Mouse (Mus musculus) heart, embryonic 10.5 days (tissue): Measurements from ENCODE around the gene Mta2. TPM values are rescaled to one million over a fixed set of nuclear protein-coding genes. Genes with fewer than 3 reads are reported as not detected.

ENCODE experiments used
- DNase-seq: peaks from one replicate; pipeline ENCODE4 v3.0.0-alpha.2; 2017; ENCODE audit warnings: low spot score
- H3K27ac ChIP-seq: fragments of 300-500 bp; sonication (generic); 2 replicates; pipeline ENCODE4 v1.5.1; 2016; ENCODE audit warnings: mild to moderate bottlenecking
- H3K27me3 ChIP-seq: fragments of 300-500 bp; sonication (generic); 2 replicates; pipeline ENCODE4 v1.6.1; 2016; ENCODE audit warnings: mild to moderate bottlenecking; ENCODE audit not compliant: poor library complexity, insufficient read depth, severe bottlenecking
- H3K36me3 ChIP-seq: fragments of 300-500 bp; sonication (generic); 2 replicates; pipeline ENCODE4 v1.6.1; 2016; ENCODE audit warnings: mild to moderate bottlenecking, moderate library complexity
- H3K4me1 ChIP-seq: fragments of 300-500 bp; sonication (generic); 2 replicates; pipeline ENCODE4 v1.6.1; 2016; ENCODE audit warnings: mild to moderate bottlenecking
- H3K4me3 ChIP-seq: fragments of 300-500 bp; sonication (generic); 2 replicates; pipeline ENCODE4 v1.5.1; 2016; ENCODE audit warnings: mild to moderate bottlenecking, moderate library complexity
- H3K9me3 ChIP-seq: fragments of 300-500 bp; sonication (generic); 2 replicates; pipeline ENCODE4 v1.6.1; 2016; ENCODE audit warnings: mild to moderate bottlenecking, moderate library complexity
- WGBS: fragments of 180-500 bp; shearing (Covaris S2); methylation state at CpG from one replicate; pipeline ENCODE4 v1.1.7; 2016; 5-methylcytosine and 5-hydroxymethylcytosine counted together
- polyA plus RNA-seq: library from polyadenylated mRNA; unstranded; fragments of >200 nt; fragmentation: Nextera tagmentation; extraction: Ambion mirVana; gene quantifications from 2 replicates; pipeline ENCODE4 v1.2.1, GENCODE M21; 2016

Mta2 gene
- polyA plus RNA-seq, 1 experiment from 2014 or later: 140 TPM

DNA sequence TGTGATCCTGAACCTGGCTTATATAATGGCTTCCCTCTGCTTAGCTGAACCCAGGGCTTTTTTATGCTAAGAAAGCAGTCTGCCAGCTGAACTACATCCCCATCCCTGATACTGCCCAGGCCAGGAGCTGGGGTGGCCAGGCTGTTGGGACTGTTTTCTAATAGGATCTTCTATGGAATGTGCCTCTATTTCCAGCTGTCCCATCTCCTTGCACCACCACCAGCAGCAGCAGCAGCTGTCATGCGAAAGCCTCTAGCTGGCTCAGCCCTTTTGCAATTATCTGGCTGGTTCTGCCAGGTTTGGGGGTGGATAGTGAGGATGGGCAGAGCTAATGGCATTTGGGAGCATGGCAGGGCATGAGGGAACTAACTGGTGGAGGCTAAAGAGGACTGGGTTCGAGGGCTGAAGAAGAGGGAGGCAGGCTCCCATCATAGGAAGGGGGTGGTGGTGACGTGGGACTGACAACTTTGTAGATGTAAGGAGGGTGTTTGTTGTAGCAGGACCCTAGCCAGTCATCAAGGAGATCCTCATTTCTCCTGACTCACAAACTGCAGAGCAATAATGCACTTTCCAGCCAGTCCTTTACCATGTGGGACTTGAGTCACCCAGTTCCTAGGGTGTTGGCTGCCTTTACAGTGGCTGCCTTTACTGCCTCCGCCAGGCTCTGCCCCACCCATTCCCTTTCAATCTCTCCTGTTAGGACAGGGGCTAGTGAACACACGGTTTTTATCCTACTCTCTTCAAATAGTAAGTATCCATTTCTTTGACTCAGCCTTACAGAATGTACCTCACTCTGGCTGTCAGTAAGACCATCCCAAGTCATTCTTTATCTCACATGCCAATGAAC is 40.9 kb downstream of the Mta2 start:
- Histone ChIP-seq H3K4me3 (0 out of 2 replicates have a peak overlapping the region, but pooled peaks have one; percentile 12), H3K27me3 (no peaks in the 10 kb centered on the region), H3K36me3 (peaks cover 36% of the 10 kb centered on the region), H3K27ac (peak overlapping the region; percentile 75), H3K9me3 (no peaks in the 10 kb centered on the region), H3K4me1 (peaks cover 61% of the 10 kb centered on the region)
- DNase-seq: no peak
- WGBS: 30% methylated on average over 5 of the region's 5 CpGs

DNA sequence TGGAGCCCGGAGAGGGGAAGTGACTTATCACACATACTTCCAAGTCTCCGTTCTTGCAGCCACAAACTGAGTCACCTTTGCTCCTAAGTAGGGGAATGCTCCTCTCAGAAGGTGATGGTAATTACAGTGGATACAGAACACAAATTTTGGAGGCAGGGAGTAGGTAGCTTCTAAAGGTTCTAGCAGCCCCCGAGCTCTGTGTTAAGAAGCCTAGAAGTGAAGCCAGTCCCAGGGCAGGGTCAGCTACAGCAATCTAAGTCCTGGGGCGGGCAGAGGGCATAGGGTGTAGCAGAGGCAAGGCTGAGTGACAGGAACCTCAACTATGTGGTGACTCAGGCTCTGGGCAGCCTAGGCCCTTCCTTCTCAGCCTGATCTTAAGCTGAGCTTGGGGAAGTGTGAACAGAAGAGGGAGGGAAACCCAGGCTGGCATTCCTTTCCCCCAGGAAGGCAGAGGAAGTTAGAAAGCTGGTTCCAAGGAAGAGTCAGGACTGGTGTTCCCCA is 41.5 kb downstream of the Mta2 start:
- no peak for DNase-seq
- H3K9me3 ChIP-seq: no peaks in the 10 kb centered on the region
- WGBS: 8% methylated on average over 4 of the region's 4 CpGs
- H3K4me3 ChIP-seq: 0 out of 2 replicates have a peak overlapping the region, but pooled peaks have one; percentile 12
- peaks cover 68% of the 10 kb centered on the region for H3K4me1 ChIP-seq
- peaks cover 5% of the 10 kb centered on the region; the same call in 1 of the 2 replicates for H3K27me3 ChIP-seq
- H3K36me3 ChIP-seq: peaks cover 29% of the 10 kb centered on the region
- H3K27ac ChIP-seq: peak overlapping the region; percentile 75

GRCm38 (mm10) chr19:8984255-8984868 is 42.7 kb downstream of the Mta2 start:
- WGBS: 21% methylated on average over 7 of the region's 7 CpGs
- Histone ChIP-seq H3K27ac (peak overlapping the region; percentile 59), H3K27me3 (peaks cover 8% of the 10 kb centered on the region; the same call in 1 of the 2 replicates), H3K4me3 (no peak overlapping the region), H3K9me3 (no peaks in the 10 kb centered on the region), H3K36me3 (peaks cover 18% of the 10 kb centered on the region), H3K4me1 (peaks cover 79% of the 10 kb centered on the region)
- DNase-seq: peak; percentile 89

- no peaks in the 10 kb centered on the region for H3K9me3 ChIP-seq
- H3K4me1 ChIP-seq: peaks cover 83% of the 10 kb centered on the region
- no peak overlapping the region for H3K4me3 ChIP-seq
- H3K36me3 ChIP-seq: peaks cover 2% of the 10 kb centered on the region
- peaks cover 8% of the 10 kb centered on the region; the same call in 1 of the 2 replicates for H3K27me3 ChIP-seq
- WGBS: 64% methylated on average over 5 of the region's 5 CpGs
- no peak overlapping the region for H3K27ac ChIP-seq
- no peak for DNase-seq
Observed at GRCm38 (mm10) chr19:8985891-8986290, 44.2 kb downstream of the Mta2 start.

GRCm38 (mm10) chr19:8987816-8988215 is 46.1 kb downstream of the Mta2 start:
- 21% methylated on average over 2 of the region's 2 CpGs for WGBS
- Histone ChIP-seq H3K4me1 (peaks cover 84% of the 10 kb centered on the region), H3K9me3 (no peaks in the 10 kb centered on the region), H3K27ac (peak overlapping the region; percentile 95), H3K4me3 (peak overlapping the region; percentile 81), H3K27me3 (peaks cover 8% of the 10 kb centered on the region; the same call in 1 of the 2 replicates), H3K36me3 (no peaks in the 10 kb centered on the region)
- no peak for DNase-seq

- no peaks in the 10 kb centered on the region for H3K9me3 ChIP-seq
- peak overlapping the region; percentile 81 for H3K4me3 ChIP-seq
- no peak for DNase-seq
- H3K36me3 ChIP-seq: no peaks in the 10 kb centered on the region
- 12% methylated on average over 15 of the region's 15 CpGs for WGBS
- peaks cover 84% of the 10 kb centered on the region for H3K4me1 ChIP-seq
- H3K27ac ChIP-seq: peak overlapping the region; percentile 95
- H3K27me3 ChIP-seq: peaks cover 8% of the 10 kb centered on the region; the same call in 1 of the 2 replicates
Observed at GRCm38 (mm10) chr19:8988346-8989065, 46.8 kb downstream of the Mta2 start.

- no peaks in the 10 kb centered on the region for H3K36me3 ChIP-seq
- H3K27ac ChIP-seq: peak within 1 kb of the TSS; percentile 95
- H3K27me3 ChIP-seq: peaks cover 8% of the 10 kb centered on the region; the same call in 1 of the 2 replicates
- peak within 1 kb of the TSS; percentile 81 for H3K4me3 ChIP-seq
- DNase-seq: peak; percentile 93
- H3K4me1 ChIP-seq: peaks cover 80% of the 10 kb centered on the region
- H3K9me3 ChIP-seq: no peaks in the 10 kb centered on the region
- under 1% methylated on average over 42 of the region's 42 CpGs for WGBS
Observed at GRCm38 (mm10) chr19:8989066-8989566, 47.4 kb downstream of the Mta2 start, which contains the start of gene Ahnak. Gene Ahnak, plus strand, starts transcription at chr19:8989284.

- peak; percentile 90 for DNase-seq
- Histone ChIP-seq H3K36me3 (no peaks in the 10 kb centered on the region), H3K27ac (peak overlapping the region; percentile 95), H3K4me3 (peak overlapping the region; percentile 81), H3K9me3 (no peaks in the 10 kb centered on the region), H3K27me3 (peaks cover 8% of the 10 kb centered on the region; the same call in 1 of the 2 replicates), H3K4me1 (peaks cover 74% of the 10 kb centered on the region)
- WGBS: under 1% methylated on average over 53 of the region's 53 CpGs
Observed at GRCm38 (mm10) chr19:8989567-8990431, 48.1 kb downstream of the Mta2 start.

DNA sequence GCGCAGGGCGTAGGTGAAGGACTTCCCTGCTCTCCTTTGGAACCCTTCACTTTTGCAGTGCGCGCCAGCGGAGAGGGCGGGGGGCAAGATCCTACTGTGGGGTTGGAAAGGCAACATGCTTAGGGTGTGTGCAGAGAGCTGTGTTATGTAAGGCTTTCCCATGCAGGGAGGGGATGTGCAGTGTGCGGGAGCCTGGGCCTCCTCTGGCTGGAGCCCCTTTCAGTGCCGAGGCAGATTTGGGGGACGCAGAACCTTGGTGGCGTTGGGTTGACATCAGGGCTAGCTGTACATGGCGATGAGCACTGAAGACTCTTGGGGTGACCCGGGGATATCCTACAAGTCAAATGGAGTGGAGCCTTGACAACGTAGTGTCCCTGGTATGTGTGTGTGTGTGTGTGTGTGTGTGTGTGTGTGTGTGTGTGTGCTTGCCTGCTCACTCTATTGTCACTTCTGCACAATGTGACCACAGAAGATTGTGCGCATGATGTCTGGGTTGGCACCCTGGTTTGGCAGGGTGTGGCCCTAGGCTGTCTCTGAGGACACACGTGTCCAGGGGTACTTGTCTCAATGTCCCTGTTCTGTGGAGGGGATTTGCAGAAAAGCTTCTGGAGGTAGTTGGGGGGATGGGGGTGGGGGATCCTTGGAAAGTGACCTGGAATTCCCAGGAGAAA is 48.9 kb downstream of the Mta2 start:
- DNase-seq: peak; percentile 83
- WGBS: 11% methylated on average over 15 of the region's 15 CpGs

GRCm38 (mm10) chr19:8991245-8991870 is 49.7 kb downstream of the Mta2 start:
- Histone ChIP-seq H3K27ac (peak overlapping the region; percentile 95), H3K36me3 (0 out of 2 replicates have a peak, but pooled peaks cover under 1% of the 10 kb centered on the region), H3K27me3 (peaks cover 8% of the 10 kb centered on the region; the same call in 1 of the 2 replicates), H3K9me3 (no peaks in the 10 kb centered on the region), H3K4me3 (peak overlapping the region; percentile 81), H3K4me1 (peaks cover 70% of the 10 kb centered on the region)
- DNase-seq: no peak
- WGBS: 52% methylated on average over 4 of the region's 4 CpGs

More for the DNA sequence above, 48.9 kb downstream of the Mta2 start:
- no peaks in the 10 kb centered on the region for H3K36me3 ChIP-seq
- H3K4me1 ChIP-seq: peaks cover 74% of the 10 kb centered on the region
- peak overlapping the region; percentile 95 for H3K27ac ChIP-seq
- peak overlapping the region; percentile 81 for H3K4me3 ChIP-seq
- H3K9me3 ChIP-seq: no peaks in the 10 kb centered on the region
- peaks cover 8% of the 10 kb centered on the region; the same call in 1 of the 2 replicates for H3K27me3 ChIP-seq
